Mouse (Mus musculus): ENCODE results near the gene Dennd4b. TPM values are rescaled to one million over a fixed set of nuclear protein-coding genes. Genes with fewer than 3 reads are reported as not detected.

The Dennd4b gene
- polyA plus RNA-seq, 1 experiment, result 68.6 TPM

DNA sequence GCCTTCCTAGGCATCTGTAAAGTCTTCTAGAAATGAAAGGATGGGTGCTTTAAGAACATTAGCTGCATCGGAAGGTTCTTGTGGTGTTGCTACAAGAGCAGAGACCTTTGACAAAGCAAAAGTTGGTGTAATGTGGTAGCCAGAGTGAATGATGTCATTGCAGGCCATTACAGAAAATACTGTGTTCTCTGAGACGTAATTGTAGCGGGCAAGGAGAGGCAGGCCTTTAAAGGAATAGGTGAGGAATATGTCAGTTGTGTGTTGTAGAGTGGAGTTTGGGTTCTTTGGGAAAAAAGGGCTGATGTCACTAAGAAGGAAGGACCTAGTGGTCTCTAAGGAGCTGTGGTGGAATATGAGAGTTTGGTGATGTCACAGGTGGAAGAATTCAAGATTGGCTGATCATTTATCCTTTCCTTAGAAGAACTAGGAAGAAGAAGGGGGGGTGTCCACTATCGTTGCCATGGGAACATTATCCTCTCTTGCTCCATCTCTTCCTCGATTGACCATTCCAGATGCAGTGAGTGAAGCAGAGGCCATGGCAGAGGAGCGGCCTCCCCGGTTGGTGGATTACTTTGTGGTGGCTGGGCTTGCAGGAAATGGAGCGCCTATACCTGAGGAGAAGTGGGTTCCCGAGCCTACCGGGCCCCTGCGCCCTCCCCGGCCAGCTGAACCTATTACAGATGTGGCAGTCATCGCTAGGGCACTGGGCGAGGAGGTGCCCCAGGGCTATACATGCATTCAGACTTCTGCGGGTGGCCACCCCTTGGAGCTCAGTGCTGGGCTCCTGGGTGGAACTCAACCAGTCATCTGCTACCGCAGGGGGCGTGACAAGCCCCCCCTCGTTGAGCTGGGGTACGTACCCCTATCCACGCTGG is 2.2 kb downstream of the Dennd4b start:
- peaks cover 3% of the 10 kb centered on the region; the same call in 1 of the 2 replicates for H3K4me1 ChIP-seq (ENCODE audit: control insufficient read depth, insufficient read depth, low read length)
- 51% methylated on average over 20 of the region's 20 CpGs for WGBS
- peak overlapping the region; percentile 99 for H3K27ac ChIP-seq (ENCODE audit: control insufficient read depth, insufficient read depth, low read depth, low read length, poor library complexity)
- TF ChIP-seq CTCF (IDR thresholded peaks at IDR 0.05; ENCODE audit: control insufficient read depth, insufficient read depth, low read length) (no peak), POLR2A (IDR thresholded peaks at IDR 0.05; ENCODE audit: borderline replicate concordance, control insufficient read depth, low read depth, low read length) (no peak)
- H3K4me3 ChIP-seq (replicated peaks; ENCODE audit: control insufficient read depth, low read depth, low read length), result peak overlapping the region; percentile 69

DNA sequence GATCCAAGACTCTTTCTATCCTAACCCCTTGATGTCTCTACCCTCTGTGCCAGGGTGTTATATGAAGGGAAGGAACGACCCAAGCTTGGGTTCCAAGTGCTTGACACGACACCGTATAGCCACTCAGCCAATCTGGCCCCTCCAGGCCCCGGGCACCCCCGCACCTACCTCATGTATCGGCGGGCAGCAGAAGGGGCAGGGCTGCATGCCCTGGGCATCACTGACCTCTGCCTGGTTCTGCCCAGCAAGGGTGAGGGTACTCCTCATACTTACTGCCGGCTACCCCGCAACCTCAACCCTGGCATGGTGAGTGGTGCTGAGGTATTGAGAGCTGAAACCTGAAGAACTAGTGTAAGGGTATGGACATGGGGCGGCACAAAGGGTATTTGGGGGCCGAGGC is 3.2 kb downstream of the Dennd4b start:
- TF ChIP-seq CTCF (IDR thresholded peaks at IDR 0.05; ENCODE audit: control insufficient read depth, insufficient read depth, low read length) (no peak), POLR2A (IDR thresholded peaks at IDR 0.05; ENCODE audit: borderline replicate concordance, control insufficient read depth, low read depth, low read length) (no peak)
- H3K27ac ChIP-seq (ENCODE audit: control insufficient read depth, insufficient read depth, low read depth, low read length, poor library complexity), result no peak overlapping the region
- H3K4me1 ChIP-seq (ENCODE audit: control insufficient read depth, insufficient read depth, low read length), result peaks cover 3% of the 10 kb centered on the region; the same call in 1 of the 2 replicates
- no peak overlapping the region for H3K4me3 ChIP-seq (replicated peaks; ENCODE audit: control insufficient read depth, low read depth, low read length)
- 92% methylated on average over 11 of the region's 11 CpGs for WGBS

DNA sequence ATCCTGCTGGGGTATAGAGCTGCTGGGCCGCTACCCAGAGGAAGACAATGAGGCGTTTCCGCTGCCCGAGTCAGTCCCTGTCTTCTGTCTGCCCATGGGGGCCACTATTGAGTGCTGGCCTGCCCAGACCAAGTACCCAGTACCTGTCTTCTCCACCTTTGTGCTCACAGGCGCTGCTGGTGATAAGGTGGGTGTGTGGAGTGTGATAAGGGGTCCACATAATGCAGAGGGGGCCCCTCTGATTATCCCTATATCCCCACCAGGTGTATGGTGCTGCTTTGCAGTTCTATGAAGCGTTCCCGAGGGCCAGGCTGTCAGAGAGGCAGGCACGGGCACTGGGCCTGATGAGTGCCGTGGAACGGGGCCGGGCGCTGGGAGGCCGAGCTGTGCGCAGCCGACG is 4.0 kb downstream of the Dennd4b start:
- Histone ChIP-seq H3K4me1 (ENCODE audit: control insufficient read depth, insufficient read depth, low read length) (peaks cover 3% of the 10 kb centered on the region; the same call in 1 of the 2 replicates), H3K27ac (ENCODE audit: control insufficient read depth, insufficient read depth, low read depth, low read length, poor library complexity) (no peak overlapping the region), H3K4me3 (replicated peaks; ENCODE audit: control insufficient read depth, low read depth, low read length) (no peak overlapping the region)
- TF ChIP-seq CTCF (IDR thresholded peaks at IDR 0.05; ENCODE audit: control insufficient read depth, insufficient read depth, low read length), result no peak
- no peak for TF ChIP-seq POLR2A (IDR thresholded peaks at IDR 0.05; ENCODE audit: borderline replicate concordance, control insufficient read depth, low read depth, low read length)
- WGBS, result 91% methylated on average over 16 of the region's 16 CpGs

DNA sequence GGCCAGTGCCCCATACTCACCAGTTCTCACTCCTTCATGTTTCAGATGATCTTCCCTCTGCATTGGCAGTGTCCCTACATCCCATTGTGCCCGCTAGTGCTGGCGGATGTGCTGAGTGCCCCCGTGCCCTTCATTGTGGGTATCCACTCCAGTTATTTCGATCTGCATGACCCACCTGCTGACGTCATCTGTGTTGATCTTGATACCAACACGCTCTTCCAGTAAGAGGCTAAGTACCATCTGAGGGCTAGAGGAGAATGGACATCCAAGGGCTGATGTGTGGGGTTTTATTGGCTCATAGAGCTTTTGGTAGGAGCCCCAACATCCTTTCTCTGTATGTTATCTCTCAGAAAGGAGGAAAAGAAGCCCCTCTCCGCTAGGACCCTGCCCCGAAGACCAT is 5.8 kb downstream of the Dennd4b start:
- Histone ChIP-seq H3K27ac (ENCODE audit: control insufficient read depth, insufficient read depth, low read depth, low read length, poor library complexity) (no peak overlapping the region), H3K4me1 (ENCODE audit: control insufficient read depth, insufficient read depth, low read length) (no peaks in the 10 kb centered on the region; the same call in 1 of the 2 replicates), H3K4me3 (replicated peaks; ENCODE audit: control insufficient read depth, low read depth, low read length) (no peak overlapping the region)
- no peak for TF ChIP-seq POLR2A (IDR thresholded peaks at IDR 0.05; ENCODE audit: borderline replicate concordance, control insufficient read depth, low read depth, low read length)
- TF ChIP-seq CTCF (IDR thresholded peaks at IDR 0.05; ENCODE audit: control insufficient read depth, insufficient read depth, low read length), result no peak
- 87% methylated on average over 8 of the region's 8 CpGs for WGBS

DNA sequence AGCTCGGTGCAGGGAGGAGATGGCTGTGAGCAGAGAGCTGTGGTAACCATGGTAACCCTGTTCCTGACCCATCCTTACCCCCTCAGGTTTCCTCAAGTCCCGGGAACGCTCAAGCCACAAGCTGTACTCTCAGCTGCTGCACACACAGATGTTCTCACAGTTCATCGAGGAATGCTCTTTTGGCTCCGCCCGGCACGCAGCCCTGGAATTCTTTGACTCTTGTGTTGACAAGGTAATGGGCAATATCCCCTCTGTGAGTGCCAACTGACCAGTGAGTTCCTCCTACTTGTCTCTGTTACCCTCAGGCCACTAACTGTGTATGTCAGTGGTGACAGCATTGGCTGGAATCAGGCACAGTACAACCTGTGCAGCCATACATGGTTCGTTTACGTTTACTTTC is 7.2 kb downstream of the Dennd4b start:
- TF ChIP-seq POLR2A (IDR thresholded peaks at IDR 0.05; ENCODE audit: borderline replicate concordance, control insufficient read depth, low read depth, low read length), result no peak
- no peak for TF ChIP-seq CTCF (IDR thresholded peaks at IDR 0.05; ENCODE audit: control insufficient read depth, insufficient read depth, low read length)
- H3K4me1 ChIP-seq (ENCODE audit: control insufficient read depth, insufficient read depth, low read length), result no peaks in the 10 kb centered on the region; the same call in 1 of the 2 replicates
- no peak overlapping the region for H3K4me3 ChIP-seq (replicated peaks; ENCODE audit: control insufficient read depth, low read depth, low read length)
- 92% methylated on average over 9 of the region's 9 CpGs for WGBS
- H3K27ac ChIP-seq (ENCODE audit: control insufficient read depth, insufficient read depth, low read depth, low read length, poor library complexity), result no peak overlapping the region

DNA sequence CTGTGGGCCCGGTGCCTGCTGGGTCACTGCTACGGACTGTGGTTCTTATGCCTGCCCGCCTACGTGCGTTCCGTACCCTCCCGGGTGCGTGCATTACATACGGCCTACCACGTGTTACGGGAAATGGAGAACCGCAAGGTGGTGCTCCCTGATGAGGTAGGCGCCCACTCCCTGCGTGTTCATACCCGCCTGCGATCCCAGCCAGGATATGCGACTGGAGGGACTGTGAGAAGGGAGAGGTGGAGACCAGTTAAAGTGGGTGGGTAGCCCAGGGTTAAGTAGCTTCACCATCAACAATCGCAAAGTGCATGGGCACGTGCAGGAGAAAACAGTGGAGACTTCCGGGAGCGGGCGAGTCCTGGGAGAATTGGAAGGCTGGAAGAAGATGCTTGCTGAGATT is 8.9 kb downstream of the Dennd4b start:
- WGBS, result 96% methylated on average over 22 of the region's 22 CpGs
- Histone ChIP-seq H3K4me1 (ENCODE audit: control insufficient read depth, insufficient read depth, low read length) (no peaks in the 10 kb centered on the region), H3K27ac (ENCODE audit: control insufficient read depth, insufficient read depth, low read depth, low read length, poor library complexity) (no peak overlapping the region), H3K4me3 (replicated peaks; ENCODE audit: control insufficient read depth, low read depth, low read length) (no peak overlapping the region)
- no peak for TF ChIP-seq POLR2A (IDR thresholded peaks at IDR 0.05; ENCODE audit: borderline replicate concordance, control insufficient read depth, low read depth, low read length)
- no peak for TF ChIP-seq CTCF (IDR thresholded peaks at IDR 0.05; ENCODE audit: control insufficient read depth, insufficient read depth, low read length)

DNA sequence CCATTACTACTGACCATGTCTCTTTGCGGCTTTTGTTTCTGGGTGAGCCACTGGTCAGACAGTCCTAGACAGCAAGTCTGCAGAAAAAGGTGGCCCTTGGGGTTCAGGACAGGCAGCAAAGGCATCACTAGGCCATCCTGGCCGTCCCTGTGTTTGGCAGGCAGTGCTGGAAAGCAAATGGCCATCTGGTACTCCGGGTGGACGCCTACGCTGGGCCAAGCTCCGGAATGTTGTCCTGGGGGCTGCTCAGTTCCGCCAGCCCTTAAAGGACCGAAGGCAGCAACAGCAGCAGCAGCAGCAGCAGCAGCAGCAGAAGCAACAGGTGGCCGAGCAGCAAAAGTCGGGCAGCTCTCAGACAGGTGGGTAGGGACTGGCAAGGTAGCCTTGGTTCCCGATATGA is 10.3 kb downstream of the Dennd4b start:
- no peaks in the 10 kb centered on the region for H3K4me1 ChIP-seq (ENCODE audit: control insufficient read depth, insufficient read depth, low read length)

DNA sequence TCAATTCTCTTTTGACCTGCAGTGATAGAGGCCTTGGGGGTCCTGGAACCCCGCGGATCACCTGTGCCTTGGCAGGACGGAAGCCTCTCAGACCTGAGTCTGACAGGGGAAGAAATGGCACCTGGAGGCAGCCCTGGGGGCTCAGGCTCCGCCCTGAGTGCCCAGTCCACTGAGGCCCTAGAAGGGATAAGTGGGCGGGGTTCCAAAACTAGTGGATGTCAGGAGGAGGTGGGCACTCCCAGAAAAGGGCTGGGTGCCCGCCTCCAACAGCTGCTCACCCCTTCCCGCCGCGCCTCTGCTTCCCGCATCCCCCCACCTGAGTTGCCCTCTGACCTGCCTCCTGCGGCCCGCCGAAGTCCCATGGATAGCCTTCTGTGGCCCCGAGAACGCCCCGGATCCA is 11.9 kb downstream of the Dennd4b start:
- Histone ChIP-seq H3K4me3 (replicated peaks; ENCODE audit: control insufficient read depth, low read depth, low read length) (no peak overlapping the region), H3K27ac (ENCODE audit: control insufficient read depth, insufficient read depth, low read depth, low read length, poor library complexity) (no peak overlapping the region), H3K4me1 (ENCODE audit: control insufficient read depth, insufficient read depth, low read length) (no peaks in the 10 kb centered on the region)
- WGBS, result 86% methylated on average over 16 of the region's 16 CpGs
- TF ChIP-seq POLR2A (IDR thresholded peaks at IDR 0.05; ENCODE audit: borderline replicate concordance, control insufficient read depth, low read depth, low read length) (no peak), CTCF (IDR thresholded peaks at IDR 0.05; ENCODE audit: control insufficient read depth, insufficient read depth, low read length) (no peak)

More for the DNA sequence above, 10.3 kb downstream of the Dennd4b start:
- WGBS, result 91% methylated on average over 11 of the region's 11 CpGs
- Histone ChIP-seq H3K27ac (ENCODE audit: control insufficient read depth, insufficient read depth, low read depth, low read length, poor library complexity) (no peak overlapping the region), H3K4me3 (replicated peaks; ENCODE audit: control insufficient read depth, low read depth, low read length) (no peak overlapping the region)
- TF ChIP-seq CTCF (IDR thresholded peaks at IDR 0.05; ENCODE audit: control insufficient read depth, insufficient read depth, low read length) (no peak), POLR2A (IDR thresholded peaks at IDR 0.05; ENCODE audit: borderline replicate concordance, control insufficient read depth, low read depth, low read length) (no peak)
